Mouse (Mus musculus) left cerebral cortex, postnatal 14 days (tissue): ENCODE results near the gene Lypd6. TPM values are rescaled to one million over a fixed set of nuclear protein-coding genes. Genes with fewer than 3 reads are reported as not detected.

Source experiments
- DNase-seq, 2 experiments: peaks; one replicate each; pipeline ENCODE4 v3.0.0; 2021 to 2022; ENCODE audit warnings: low spot score in 2 of 2, mixed read lengths in 1 of 2
- intact Hi-C: fragments of 180-260 bp; cut with DNase I; formaldehyde crosslinking; loops from one replicate; pipeline ENCODE4 v1.15.1; 2025
- long read RNA-seq, 2 experiments: library from polyadenylated mRNA; stranded (forward); transcript quantifications; one replicate each; pipeline ENCODE4 v2.0.0; 2021
- total RNA-seq, 2 experiments: library from RNA; stranded (reverse); gene quantifications; 2 replicates each; pipeline ENCODE4 v1.2.3; 2021

Lypd6 gene
- total RNA-seq, result 10 to 100 TPM; 22.7 to 25.4 TPM
- long read RNA-seq, experiment 1, transcript Lypd6-202 (5 exons, 3,495 nt), result major isoform, 5 of 16 reads
- long read RNA-seq, experiment 1, partial matches to known transcripts, result 3 of 16 reads
- long read RNA-seq, experiment 1, other reads (novel, unspliced or antisense), result 8 of 16 reads
- long read RNA-seq, experiment 2, transcript Lypd6-202 (5 exons, 3,495 nt), result major isoform, 5 of 15 reads
- long read RNA-seq, experiment 2, partial matches to known transcripts, result 2 of 15 reads
- long read RNA-seq, experiment 2, other reads (novel, unspliced or antisense), result 8 of 15 reads

GRCm38 (mm10) chr2:50066246-50066967, at the start of gene Lypd6:
Gene Lypd6, plus strand, starts transcription at chr2:50066429.
- intact Hi-C loops, result loop anchor here (10.0 kb wide), 1 partner anchor 302 kb away; no protein-coding TSS in a partner anchor
- DNase-seq, result peak; percentile 65 to 75

GRCm38 (mm10) chr2:50019477-50019876, 46.8 kb upstream of the Lypd6 start:
- intact Hi-C loops, result no loop called here

GRCm38 (mm10) chr2:50025549-50025948, 40.7 kb upstream of the Lypd6 start:
- peak in 1 of 2 experiments; percentile 6 for DNase-seq
- intact Hi-C loops, result no loop called here

More at GRCm38 (mm10) chr2:50019477-50019876, 46.8 kb upstream of the Lypd6 start:
- DNase-seq, result no peak

- intact Hi-C loops, result no loop called here
- DNase-seq, result no peak
Observed at GRCm38 (mm10) chr2:50028930-50029329, 37.3 kb upstream of the Lypd6 start.

- intact Hi-C loops, result no loop called here
- DNase-seq, result no peak
Observed at GRCm38 (mm10) chr2:50044170-50044870, 21.9 kb upstream of the Lypd6 start.

GRCm38 (mm10) chr2:50044871-50045470, 21.3 kb upstream of the Lypd6 start:
- intact Hi-C loops, result no loop called here

GRCm38 (mm10) chr2:50045841-50046240, 20.4 kb upstream of the Lypd6 start:
- DNase-seq, result no peak
- intact Hi-C loops, result no loop called here

More at GRCm38 (mm10) chr2:50044871-50045470, 21.3 kb upstream of the Lypd6 start:
- peak in 1 of 2 experiments; percentile 45 for DNase-seq

- intact Hi-C loops, result no loop called here
- no peak for DNase-seq
Observed at GRCm38 (mm10) chr2:50048442-50048841, 17.8 kb upstream of the Lypd6 start.

- intact Hi-C loops, result no loop called here
- no peak for DNase-seq
Observed at GRCm38 (mm10) chr2:50053893-50054292, 12.3 kb upstream of the Lypd6 start.

- DNase-seq, result no peak
- intact Hi-C loops, result loop anchor here (10.0 kb wide), 1 partner anchor 301 kb away; no protein-coding TSS in a partner anchor
Observed at GRCm38 (mm10) chr2:50065902-50066245, 355 bp upstream of the Lypd6 start.

- intact Hi-C loops, result loop anchor here (10.0 kb wide), 1 partner anchor 302 kb away; no protein-coding TSS in a partner anchor
- DNase-seq, result no peak
Observed at GRCm38 (mm10) chr2:50066968-50067315, 713 bp downstream of the Lypd6 start.

GRCm38 (mm10) chr2:50069571-50070295, 3.5 kb downstream of the Lypd6 start:
- DNase-seq, result no peak
- intact Hi-C loops, result loop anchor here (10.0 kb wide), 1 partner anchor 305 kb away; no protein-coding TSS in a partner anchor

GRCm38 (mm10) chr2:50072158-50072557, 5.9 kb downstream of the Lypd6 start:
- no peak for DNase-seq
- intact Hi-C loops, result no loop called here

- intact Hi-C loops, result no loop called here
- no peak for DNase-seq
Observed at GRCm38 (mm10) chr2:50084746-50085145, 18.5 kb downstream of the Lypd6 start.

GRCm38 (mm10) chr2:50087761-50088160, 21.5 kb downstream of the Lypd6 start:
- DNase-seq, result no peak
- intact Hi-C loops, result no loop called here

GRCm38 (mm10) chr2:50096336-50096735, 30.1 kb downstream of the Lypd6 start:
- DNase-seq, result no peak
- intact Hi-C loops, result no loop called here

- intact Hi-C loops, result no loop called here
- DNase-seq, result no peak
Observed at GRCm38 (mm10) chr2:50100364-50101151, 34.3 kb downstream of the Lypd6 start.

GRCm38 (mm10) chr2:50101152-50101450, 34.9 kb downstream of the Lypd6 start:
- DNase-seq, result no peak
- intact Hi-C loops, result no loop called here
